Mouse (Mus musculus): ENCODE data around the gene Dkkl1. TPM values are rescaled to one million over a fixed set of nuclear protein-coding genes. Genes with fewer than 3 reads are reported as not detected.
"Not testable (repeated sequence)": the region's sequence is repeated elsewhere in the genome, so short reads cannot be mapped to it uniquely, and the experiment has no call there.

Gene Dkkl1
- total RNA-seq, 2 experiments from 2014 or later: not detected

DNA sequence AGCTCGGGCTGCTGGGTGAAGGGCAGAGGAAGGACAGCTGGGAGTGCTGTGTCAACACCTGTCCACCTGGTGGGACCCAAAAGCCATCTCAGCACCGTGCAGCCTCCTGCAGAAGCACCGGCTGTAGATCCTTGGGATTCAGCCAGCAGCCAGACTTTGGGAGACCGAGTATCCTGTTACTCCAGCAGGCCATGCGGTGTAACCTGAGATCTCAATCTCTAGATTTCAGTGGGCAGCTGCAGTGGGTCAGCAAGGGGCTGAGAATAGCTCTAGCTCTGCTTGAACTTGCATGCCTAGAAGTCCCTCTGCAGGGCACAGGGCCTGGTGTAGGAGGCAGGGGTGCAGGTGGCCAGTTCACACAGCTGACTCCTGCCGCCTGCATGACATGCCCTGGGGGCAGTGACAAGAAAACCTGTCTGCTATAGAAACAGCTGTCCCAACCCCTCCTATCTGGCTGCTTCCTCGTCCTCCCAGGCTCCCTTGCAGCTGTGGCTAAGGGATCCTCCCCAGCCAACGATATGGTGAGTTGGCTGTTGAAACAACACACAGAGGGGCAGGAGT is 20.1 kb downstream of the Dkkl1 start:
- no peak for DNase-seq

- DNase-seq: no peak
These were observed 20.8 kb downstream of the Dkkl1 start for GRCm38 (mm10) chr7:45191161-45191560.

GRCm38 (mm10) chr7:45190186-45190585 is 21.8 kb downstream of the Dkkl1 start:
- no peak for DNase-seq

DNA sequence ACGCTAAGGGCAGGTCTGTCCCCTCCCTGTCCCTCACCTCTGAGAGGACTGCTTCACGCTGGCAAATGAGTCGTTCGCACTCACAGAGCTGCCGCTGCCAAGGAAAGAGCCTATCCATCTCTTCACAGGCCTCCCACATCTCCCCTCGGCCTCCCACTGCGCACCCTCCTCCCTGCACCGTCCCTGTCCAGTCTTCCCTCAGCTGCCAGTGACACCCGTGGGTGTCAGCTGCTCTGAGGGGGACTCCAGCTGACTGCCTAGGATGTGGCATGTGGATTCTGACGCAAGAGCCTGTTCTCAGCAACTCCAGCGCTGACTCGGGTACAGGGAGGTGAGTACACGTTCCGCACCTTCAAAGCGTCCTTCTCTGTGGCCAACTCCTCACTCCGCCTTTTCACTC is 22.3 kb downstream of the Dkkl1 start:
- no peak for DNase-seq

GRCm38 (mm10) chr7:45185921-45186320 is 26.0 kb downstream of the Dkkl1 start:
- no peak for DNase-seq

GRCm38 (mm10) chr7:45183672-45184071 is 28.3 kb downstream of the Dkkl1 start:
- DNase-seq: no peak

GRCm38 (mm10) chr7:45182606-45183005 is 29.3 kb downstream of the Dkkl1 start:
- no peak for DNase-seq

DNA sequence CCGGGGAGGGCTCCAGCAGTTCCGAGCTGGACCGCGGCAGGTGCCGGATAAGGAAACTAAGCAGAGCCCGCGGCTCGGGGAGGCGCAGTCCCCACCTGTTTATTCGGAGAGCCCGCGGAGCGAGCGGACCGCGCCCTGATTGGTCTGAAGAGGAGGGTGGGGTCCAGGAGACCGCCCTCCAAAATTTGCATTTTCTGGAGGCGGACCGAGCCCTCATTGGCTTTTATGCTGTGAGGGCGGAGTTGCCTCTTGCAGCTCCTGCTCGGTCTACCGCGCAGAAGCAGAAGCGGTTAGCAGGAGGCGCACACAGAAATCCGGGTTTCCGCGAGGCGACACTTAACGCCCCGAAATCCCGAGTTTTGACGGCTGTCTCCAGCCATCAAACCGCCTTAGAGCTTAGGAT is 29.7 kb downstream of the Dkkl1 start:
- peak; percentile 89 for DNase-seq

- DNase-seq: peak; percentile 32
These were observed 30.4 kb downstream of the Dkkl1 start for GRCm38 (mm10) chr7:45181540-45181939.

DNA sequence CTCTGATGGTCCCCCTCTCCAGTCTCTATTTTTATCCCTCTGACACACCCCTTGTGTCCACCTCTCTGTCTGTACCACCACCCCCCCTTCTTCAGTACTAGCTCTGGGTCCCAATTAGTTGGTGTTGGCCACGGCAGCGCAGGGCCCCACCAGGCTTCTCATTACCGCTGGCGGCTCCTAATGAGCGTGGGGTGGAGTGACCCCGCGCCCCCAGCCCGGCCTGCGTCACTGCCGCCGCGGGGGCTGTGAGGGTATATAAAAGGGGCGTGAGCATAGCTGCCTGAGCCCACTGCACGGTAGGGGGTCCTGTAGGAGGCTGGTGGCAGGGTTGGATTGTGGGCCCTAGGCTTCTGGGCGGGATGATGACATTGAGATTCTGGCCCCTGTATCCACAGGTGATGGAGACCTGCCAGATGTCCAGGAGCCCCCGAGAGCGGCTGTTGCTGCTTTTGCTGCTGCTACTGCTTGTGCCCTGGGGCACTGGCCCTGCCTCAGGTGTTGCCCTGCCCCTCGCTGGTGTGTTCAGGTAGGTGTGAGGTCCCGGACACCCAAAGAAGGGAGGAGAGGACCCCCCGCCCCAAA is 31.0 kb downstream of the Dkkl1 start, which contains the start of gene Pth2:
Gene Pth2 (plus strand): TSS at position 100 of the 582 bp plus-strand sequence.
- DNase-seq: no peak

- no peak for DNase-seq
These were observed 32.5 kb downstream of the Dkkl1 start, which contains the start of gene Gfy for GRCm38 (mm10) chr7:45179469-45179868. Gene Gfy, minus strand, starts transcription at chr7:45179569.

GRCm38 (mm10) chr7:45178550-45178949 is 33.4 kb downstream of the Dkkl1 start:
- no peak for DNase-seq

DNA sequence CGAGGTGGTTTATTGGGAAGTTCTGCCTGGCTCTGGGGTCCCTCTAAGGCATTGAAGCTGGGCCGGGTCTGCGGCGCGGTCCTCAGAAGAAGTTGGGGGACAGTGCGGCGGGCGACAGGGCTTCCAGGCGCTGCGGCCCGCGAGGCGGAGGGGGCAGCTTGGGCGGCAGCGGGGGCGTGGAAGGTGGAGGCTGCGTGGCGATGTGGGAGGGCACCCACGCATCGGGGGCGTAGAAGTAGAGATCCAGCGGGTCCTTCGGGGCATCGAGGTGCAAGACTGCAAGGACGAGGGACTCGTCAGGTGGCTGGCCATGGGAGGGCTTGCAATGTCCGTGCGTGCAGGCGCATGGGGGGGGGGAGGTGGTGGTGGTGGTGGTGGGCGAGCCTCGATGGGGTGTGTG is 35.6 kb downstream of the Dkkl1 start:
- DNase-seq: no peak

DNA sequence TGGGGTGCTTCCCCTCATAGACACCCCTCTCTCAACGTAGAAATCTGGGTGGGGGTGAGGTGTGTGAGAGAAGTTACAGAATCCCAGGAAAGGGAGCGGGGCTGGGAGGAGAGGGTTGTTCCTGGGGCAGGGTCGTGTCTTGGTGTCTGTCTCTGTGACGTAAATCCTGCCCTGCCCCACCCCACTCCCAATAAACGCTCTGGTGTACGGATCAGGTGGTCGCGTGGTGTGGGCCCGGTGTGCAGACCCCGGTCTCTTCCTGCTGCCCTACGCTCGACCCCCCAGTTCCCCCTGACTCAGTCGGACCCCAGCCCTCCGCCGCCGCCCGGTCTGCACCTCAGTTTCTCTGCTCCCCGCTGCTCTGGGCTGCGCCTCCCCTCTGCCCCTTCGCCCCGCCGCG is 36.0 kb downstream of the Dkkl1 start:
- DNase-seq: no peak

DNA sequence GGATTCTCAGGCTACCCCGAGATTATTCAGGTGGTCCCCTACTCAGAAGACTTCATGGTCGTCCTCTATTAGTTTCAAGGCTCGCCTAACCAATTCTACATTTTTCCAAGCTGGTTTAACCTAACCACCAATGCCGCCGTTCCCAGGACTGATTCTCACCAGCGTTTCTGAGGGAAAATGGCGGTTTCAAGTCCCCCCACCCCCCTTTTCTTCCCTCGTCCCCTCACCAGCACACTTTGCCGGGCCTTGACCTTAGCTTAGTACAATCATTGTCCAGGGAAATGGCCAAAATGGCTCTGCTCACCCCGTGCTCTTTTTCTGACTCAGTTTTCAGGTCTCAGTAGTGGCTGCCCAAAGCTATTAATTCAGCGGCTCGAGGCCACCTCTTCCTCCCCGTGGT is 36.5 kb downstream of the Dkkl1 start:
- no peak for DNase-seq

GRCm38 (mm10) chr7:45174567-45175280 is 37.2 kb downstream of the Dkkl1 start:
- no peak for DNase-seq

GRCm38 (mm10) chr7:45173772-45174171 is 38.2 kb downstream of the Dkkl1 start:
- not testable (repeated sequence) for DNase-seq

DNA sequence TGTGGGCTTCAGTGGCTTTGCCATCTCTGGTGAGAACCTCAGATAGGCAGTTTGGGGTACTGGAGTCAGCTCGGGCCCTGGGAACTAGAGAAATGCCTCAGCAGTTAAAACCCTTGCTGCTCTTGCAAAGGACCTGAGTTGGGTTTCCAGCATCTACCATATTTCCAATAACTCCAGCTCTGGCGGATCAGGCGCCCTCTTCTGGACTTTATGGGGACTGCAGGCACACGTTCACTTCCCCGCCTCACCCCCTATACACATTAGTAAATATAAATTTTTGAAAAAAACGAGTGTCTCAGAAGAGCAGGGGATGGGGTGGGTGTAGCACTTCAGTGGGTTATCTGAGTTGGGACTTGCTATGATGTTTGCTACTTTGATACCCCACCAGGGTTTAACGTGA is 39.0 kb downstream of the Dkkl1 start:
- DNase-seq: no peak

GRCm38 (mm10) chr7:45169495-45169894 is 42.5 kb downstream of the Dkkl1 start:
- DNase-seq: no peak

DNA sequence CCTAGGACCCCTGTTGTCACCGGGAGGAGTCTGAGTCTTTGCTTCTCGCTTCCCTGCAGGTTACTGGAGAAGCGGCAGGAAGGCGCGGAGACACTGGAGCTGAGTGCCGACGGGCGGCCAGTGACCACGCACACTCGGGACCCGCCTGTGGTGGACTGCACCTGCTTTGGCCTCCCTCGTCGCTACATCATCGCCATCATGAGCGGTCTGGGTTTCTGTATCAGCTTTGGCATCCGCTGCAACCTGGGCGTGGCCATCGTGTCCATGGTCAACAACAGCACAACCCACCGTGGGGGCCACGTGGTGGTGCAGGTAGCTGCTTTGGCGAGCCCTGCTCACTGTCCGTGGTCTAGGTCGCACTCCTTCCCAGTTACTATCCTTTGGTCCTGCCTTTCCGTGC is 43.3 kb downstream of the Dkkl1 start:
- DNase-seq: no peak

DNA sequence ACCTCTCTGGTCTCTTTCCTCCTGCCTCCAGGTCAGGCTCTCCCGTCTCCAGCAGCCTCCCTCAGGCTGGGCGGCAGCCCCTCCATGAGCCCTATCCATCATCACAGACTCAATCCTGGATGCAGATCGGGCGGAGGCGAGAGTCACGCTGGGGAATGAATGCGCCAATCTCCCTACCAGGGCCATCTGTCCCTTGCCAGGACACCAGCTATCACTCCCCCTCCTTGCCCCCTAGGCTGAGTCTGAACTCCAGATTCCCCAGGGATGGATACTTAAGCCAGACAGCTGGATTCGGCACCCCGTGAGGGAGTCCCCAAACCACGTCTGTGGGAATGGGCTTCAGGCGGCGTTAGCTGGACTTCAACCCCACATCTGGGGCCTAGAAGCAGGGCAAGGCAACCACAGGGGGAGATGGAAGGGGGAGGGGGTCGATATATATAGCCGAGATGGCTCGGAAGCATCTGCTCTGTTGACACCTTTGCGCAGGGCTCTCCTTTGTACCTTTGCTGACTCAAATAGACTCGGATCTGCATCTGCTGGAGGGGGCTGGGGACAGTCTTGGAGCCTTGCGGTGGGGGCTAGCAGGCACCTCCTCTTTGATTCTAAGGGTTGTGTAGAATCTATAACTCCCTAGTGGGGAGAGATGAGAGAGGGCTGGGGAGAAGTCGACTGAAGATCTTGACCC is 44.0 kb downstream of the Dkkl1 start:
- no peak for DNase-seq

- DNase-seq: no peak
These were observed 45.0 kb downstream of the Dkkl1 start for GRCm38 (mm10) chr7:45166950-45167401.

DNA sequence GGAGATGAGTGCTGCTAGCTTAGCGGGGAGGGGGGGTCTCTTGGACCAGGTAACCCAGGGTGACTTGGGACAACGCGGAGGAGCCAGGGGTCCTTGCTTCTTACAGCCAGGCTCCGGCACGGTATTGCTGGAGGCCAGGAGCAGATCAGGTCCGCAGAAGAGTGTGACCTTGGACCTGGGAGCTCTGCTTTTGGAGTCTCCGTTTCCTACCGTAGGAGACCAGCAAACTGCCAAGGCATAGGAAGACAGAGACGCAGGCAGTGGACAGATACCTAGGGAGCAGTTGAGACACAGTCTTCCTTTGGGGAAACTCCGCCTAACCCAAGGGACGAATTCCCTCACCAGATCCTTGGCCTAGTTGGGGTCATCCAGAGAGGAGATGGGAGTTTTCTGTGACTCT is 46.2 kb downstream of the Dkkl1 start:
- no peak for DNase-seq
